Mouse (Mus musculus) layer of hippocampus, adult 9-10 months (tissue): Measurements from ENCODE around the gene Prelid3b.

Experiments
- DNase-seq: peaks from one replicate; pipeline ENCODE4 v3.0.0; 2022; ENCODE audit warnings: low spot score

The Prelid3b gene

GRCm38 (mm10) chr2:174426856-174427255 lies 46.0 kb downstream of the Prelid3b start:
- no peak for DNase-seq

GRCm38 (mm10) chr2:174424301-174425085 lies 48.4 kb downstream of the Prelid3b start:
- no peak for DNase-seq

- no peak for DNase-seq
Measured at GRCm38 (mm10) chr2:174421107-174421506, 51.8 kb downstream of the Prelid3b start.

DNA sequence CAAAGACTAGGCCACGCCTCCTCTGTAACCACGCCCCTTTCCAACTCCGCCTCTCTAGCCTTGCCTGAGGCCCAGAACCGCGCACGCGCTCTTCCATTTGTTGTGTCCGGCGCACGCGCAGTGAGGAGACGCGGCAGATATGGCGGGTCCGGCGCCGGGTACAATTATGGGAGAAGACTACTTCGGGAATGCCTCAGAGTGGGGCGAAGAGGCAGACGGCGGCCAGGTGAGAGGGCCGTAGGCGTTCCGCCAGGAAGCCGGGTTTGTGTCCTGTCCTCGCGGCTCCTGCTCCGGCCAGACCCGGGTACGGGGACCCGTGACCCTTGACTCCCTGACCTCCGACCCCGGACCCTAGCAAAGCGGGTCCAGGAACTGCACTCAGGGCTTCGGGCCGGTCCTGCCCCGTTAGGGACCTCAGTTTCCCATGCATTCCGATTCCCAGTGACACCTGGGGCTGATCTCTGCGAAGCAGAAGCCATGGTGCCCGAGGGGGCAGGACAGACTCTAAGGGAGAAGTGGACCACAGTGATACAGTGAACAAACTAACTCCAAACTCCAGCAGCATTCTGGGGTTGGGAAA lies 57.1 kb downstream of the Prelid3b start, which contains the start of gene Nelfcd:
Gene Nelfcd, plus strand, starts transcription at position 74 of the 580 bp plus-strand sequence.
- DNase-seq = peak; percentile 86
